In genomic region chr10:112803557-112803956, GRCm38 (mm10) we compare ENCODE assay signal across 9 mouse cellular contexts.
DNase-seq lines count a peak whose midpoint lies in the region; ATAC-seq and TF ChIP-seq lines count a peak whose summit lies in the region.
"Had no signal": no experiment of that assay in that cellular context is flagged by ENCODE, and none has a peak within 500 bp of the region (broad histone marks: within the 10 kb centered on the region; RNA-seq: fewer than 3 reads in every experiment).

No protein-coding gene starts in this region.

- peak; percentile 38 for DNase-seq in embryo, embryonic 11 days
- DNase-seq in embryo, embryonic 10 days (ENCODE audit: low spot score) = no peak
- DNase-seq in left cerebral cortex, adult 18-20 months (ENCODE audit: low spot score in 2 of 2) = peak; percentile 6 to 16
- no peak for DNase-seq in left cerebral cortex, postnatal 4 days
- DNase-seq in G1E (ENCODE audit: low spot score) = no peak
- DNase-seq in layer of hippocampus, postnatal 10 days (ENCODE audit: low spot score in 2 of 2) = peak; percentile 24 to 32
- DNase-seq in gastrocnemius, postnatal 14 days = no peak
- DNase-seq in spleen, postnatal 4 days (ENCODE audit: low spot score in 2 of 2) = no peak
- DNase-seq: thymus, adult 18-20 months had no signal

- H3K36me3 ChIP-seq in G1E (replicated peaks) = no peaks in the 10 kb centered on the region

- no peaks in the 10 kb centered on the region for H3K9me3 ChIP-seq in G1E (replicated peaks)

- peak; percentile 40; the same call in 1 of the 2 replicates for ATAC-seq in G1E (ENCODE audit: extremely low read depth, insufficient number of reproducible peaks, low FRiP score, poor library complexity, severe bottlenecking)

- H3K4me1 ChIP-seq in G1E (ENCODE audit: insufficient read depth, low read depth, low read length) = no peaks in the 10 kb centered on the region

- H3K4me3 ChIP-seq in G1E (ENCODE audit: low read depth, low read length) = no peak overlapping the region

- TF ChIP-seq CTCF in G1E (IDR thresholded peaks at IDR 0.05; ENCODE audit: low read depth, low read length) = 0 out of 2 replicates have a peak, but pooled peaks have one; percentile 8

- H3K27me3 ChIP-seq in G1E (ENCODE audit: insufficient read depth, low read length) = no peaks in the 10 kb centered on the region

- intact Hi-C loops in left cerebral cortex, postnatal 4 days (cut with DNase I) = loop anchor here (5.0 to 10.0 kb wide), 2 partner anchors 599 to 826 kb away; no protein-coding TSS in a partner anchor
- intact Hi-C loops in gastrocnemius, postnatal 14 days (cut with DNase I; ENCODE audit: low total_unique reads) = no loop called here

Comparison
In these comparisons a context has a peak if more than half of its experiments do, and no peak if none do; other contexts are left out.
1. DNase-seq: peak in embryo, embryonic 11 days (single experiment), left cerebral cortex, adult 18-20 months (2 of 2) and layer of hippocampus, postnatal 10 days (2 of 2); none in embryo, embryonic 10 days (single experiment), left cerebral cortex, postnatal 4 days (single experiment), G1E (single experiment), gastrocnemius, postnatal 14 days (single experiment) and spleen, postnatal 4 days (0 of 2).